Mouse (Mus musculus): ENCODE measurements around the gene Tenm4.

Tenm4 gene

GRCm38 (mm10) chr7:96170924-96171595 is at the start of gene Tenm4:
Gene Tenm4 (plus strand): TSS chr7:96171246.
- no peak for DNase-seq (ENCODE audit: low spot score)

GRCm38 (mm10) chr7:96130763-96131162 is 40.3 kb upstream of the Tenm4 start:
- DNase-seq (ENCODE audit: low spot score): no peak

DNA sequence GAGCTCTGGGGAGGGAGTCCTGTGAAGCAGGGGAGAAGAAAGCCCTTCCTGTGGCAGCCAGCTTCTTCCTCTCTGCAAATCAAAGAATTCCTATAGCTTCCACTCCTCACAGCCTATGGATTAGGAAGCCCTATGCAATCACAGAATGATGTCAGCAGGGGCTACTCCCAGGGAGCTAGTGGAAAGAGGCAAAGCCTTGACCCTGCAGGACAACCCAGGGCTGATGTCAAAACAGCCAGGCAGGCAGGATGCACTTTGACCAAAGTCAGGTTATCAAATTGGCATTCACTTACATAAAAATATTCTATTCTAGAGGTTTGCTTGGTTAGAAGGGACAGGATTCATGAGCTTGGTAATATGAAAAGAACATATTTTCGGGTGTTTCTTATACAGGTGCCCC is 39.9 kb upstream of the Tenm4 start:
- no peak for DNase-seq (ENCODE audit: low spot score)

GRCm38 (mm10) chr7:96136497-96136961 is 34.5 kb upstream of the Tenm4 start:
- no peak for DNase-seq (ENCODE audit: low spot score)

GRCm38 (mm10) chr7:96141876-96142275 is 29.2 kb upstream of the Tenm4 start:
- no peak for DNase-seq (ENCODE audit: low spot score)

DNA sequence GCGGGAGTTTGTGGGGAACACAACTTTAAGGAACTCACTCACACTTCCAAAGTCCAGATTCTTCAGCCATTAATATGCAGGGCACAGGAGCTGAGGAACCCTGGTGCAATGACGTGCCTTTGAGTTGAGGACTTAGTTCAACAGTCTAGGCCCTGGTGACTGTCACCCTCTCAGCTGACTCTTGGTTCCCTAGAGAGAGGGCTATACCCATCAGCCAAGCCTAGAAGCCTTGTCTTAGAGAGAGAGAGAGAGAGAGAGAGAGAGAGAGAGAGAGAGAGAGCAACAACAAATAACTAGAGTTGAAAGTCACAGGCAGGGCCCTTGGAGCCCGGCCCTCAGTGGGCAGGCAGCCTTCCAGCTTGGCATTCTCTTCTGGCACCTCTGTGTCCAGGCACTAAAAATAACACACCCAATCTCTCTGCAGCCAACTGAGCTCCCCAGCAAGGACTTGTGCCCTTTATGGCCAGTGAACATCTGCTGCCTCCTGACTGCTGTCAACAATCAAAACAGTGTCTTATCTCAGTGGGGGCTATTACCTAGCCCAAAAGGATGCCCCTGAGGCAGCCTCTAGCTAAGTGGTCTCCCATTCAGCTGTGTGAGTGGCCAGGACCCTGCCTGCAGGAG is 28.0 kb upstream of the Tenm4 start:
- peak; percentile 11 for DNase-seq (ENCODE audit: low spot score)

DNA sequence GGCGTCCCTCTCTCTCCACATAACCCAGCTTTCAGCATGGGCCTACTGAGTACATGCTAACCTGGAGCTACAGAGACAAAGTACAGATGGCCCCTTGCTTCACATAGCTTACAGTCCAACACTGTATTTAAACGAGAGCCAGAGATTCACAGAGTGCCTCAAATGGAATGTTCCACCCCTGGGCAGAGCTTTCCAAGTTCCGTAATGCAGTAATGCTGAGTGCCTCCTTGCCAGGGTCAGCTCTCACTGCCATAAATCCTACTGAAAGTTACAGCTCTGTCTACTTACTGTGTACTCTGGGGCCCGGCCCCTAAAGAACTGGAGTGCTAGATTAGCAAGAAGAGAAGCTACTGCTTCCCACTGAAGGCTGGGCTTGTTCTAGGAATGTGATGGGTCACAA is 23.6 kb upstream of the Tenm4 start:
- DNase-seq (ENCODE audit: low spot score): no peak

GRCm38 (mm10) chr7:96148191-96148590 is 22.9 kb upstream of the Tenm4 start:
- DNase-seq (ENCODE audit: low spot score): no peak

- peak; percentile 12 for DNase-seq (ENCODE audit: low spot score)
Observed at GRCm38 (mm10) chr7:96151277-96151676, 19.8 kb upstream of the Tenm4 start.

- DNase-seq (ENCODE audit: low spot score): no peak
Observed at GRCm38 (mm10) chr7:96151961-96152360, 19.1 kb upstream of the Tenm4 start.

GRCm38 (mm10) chr7:96152431-96152830 is 18.6 kb upstream of the Tenm4 start:
- no peak for DNase-seq (ENCODE audit: low spot score)

GRCm38 (mm10) chr7:96152924-96153359 is 18.1 kb upstream of the Tenm4 start:
- peak; percentile 64 for DNase-seq (ENCODE audit: low spot score)

GRCm38 (mm10) chr7:96154025-96154424 is 17.0 kb upstream of the Tenm4 start:
- no peak for DNase-seq (ENCODE audit: low spot score)

- no peak for DNase-seq (ENCODE audit: low spot score)
Observed at GRCm38 (mm10) chr7:96156481-96157255, 14.4 kb upstream of the Tenm4 start.

GRCm38 (mm10) chr7:96164141-96164540 is 6.9 kb upstream of the Tenm4 start:
- no peak for DNase-seq (ENCODE audit: low spot score)

- DNase-seq (ENCODE audit: low spot score): no peak
Observed at GRCm38 (mm10) chr7:96168921-96169320, 2.1 kb upstream of the Tenm4 start.

DNA sequence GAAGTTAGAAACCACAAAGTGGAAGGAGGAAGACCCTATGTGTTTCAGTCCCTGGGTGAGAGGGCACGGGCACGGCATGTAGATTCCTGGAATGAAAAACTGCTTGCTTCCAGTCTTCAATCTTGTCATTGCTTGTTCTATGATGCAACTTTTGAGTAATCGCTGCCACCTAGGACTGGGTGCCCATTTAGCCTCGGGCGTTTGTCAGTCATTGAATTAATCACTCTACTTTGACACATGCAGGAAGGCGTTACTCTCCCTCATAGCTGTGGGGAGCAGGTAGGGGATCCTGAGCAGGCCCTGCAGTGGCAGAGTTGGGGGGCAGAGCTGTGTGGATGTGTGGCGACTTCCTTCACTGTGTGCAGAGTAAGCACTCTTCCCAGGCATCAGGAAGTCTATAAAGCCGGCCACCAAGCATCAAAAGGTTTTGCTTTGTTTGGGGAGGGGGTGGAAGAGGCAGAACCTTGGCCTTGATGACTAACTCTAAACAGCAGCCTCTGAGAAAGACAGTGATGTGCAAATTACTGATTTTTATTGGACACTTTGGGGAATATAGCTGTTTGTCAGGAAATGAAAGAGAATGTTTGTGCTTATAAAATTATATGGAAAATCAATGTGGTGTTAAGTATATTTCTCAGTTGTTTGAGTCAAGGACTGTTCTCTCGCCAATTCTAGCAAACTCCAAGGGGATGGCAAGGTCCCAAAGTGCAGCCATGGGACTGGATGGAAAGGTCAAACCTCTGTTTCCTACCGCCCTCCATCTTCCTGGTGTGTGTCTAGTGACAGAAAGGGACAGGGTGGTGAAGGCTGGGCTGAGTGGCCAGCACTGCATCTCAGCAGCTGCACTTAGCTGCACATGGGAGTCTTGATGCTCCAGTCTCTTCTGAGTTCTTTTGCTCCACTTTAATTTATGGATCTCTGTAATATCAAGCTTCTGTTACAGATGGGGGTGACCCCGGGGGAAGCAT is 834 bp downstream of the Tenm4 start:
- DNase-seq (ENCODE audit: low spot score): no peak

DNA sequence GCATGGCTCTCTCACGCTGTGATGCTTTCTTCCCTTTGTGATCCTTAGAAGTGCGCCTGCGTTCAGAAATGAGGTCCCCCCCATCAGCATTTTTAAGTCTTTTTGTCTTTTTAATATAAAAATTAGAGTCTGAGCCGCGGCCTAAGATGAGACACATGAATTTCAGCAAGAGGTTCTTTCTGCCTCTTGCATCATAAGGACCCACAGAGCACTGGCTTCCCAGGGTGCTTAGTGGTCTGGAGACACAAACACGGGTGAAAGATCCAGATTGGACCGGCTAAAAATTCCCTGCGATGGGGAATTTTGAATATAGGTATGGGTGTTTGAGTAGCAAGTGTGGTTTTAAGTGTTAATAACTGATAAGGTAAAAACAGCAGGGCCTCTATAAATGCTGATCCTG is 5.7 kb downstream of the Tenm4 start:
- no peak for DNase-seq (ENCODE audit: low spot score)

DNA sequence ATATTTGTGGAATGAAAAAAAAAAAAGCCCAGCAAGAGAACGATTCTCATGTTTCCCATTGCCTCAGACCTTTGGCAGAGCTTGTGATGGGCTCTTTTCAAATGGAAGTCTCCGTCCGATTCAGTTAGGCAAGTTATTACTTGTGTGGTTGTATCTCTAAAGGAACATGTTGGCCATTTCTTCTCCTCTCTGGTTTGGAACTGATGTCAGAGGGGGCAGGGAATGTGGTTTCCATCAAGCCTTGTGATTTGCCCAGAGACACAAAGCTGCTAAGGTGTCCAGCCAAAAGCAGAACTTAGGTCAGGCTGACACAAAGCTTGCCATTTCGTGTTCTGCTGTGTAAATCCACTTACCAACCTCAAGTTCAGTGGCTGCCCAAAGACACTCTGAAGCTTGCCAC is 10.7 kb downstream of the Tenm4 start:
- DNase-seq (ENCODE audit: low spot score): no peak

- DNase-seq (ENCODE audit: low spot score): no peak
Observed at GRCm38 (mm10) chr7:96183195-96183594, 12.1 kb downstream of the Tenm4 start.

GRCm38 (mm10) chr7:96185411-96185810 is 14.4 kb downstream of the Tenm4 start:
- DNase-seq (ENCODE audit: low spot score): no peak
